10 mouse cellular contexts compared by ENCODE assay signal in genomic region chr1:149254141-149254540, GRCm38 (mm10).
DNase-seq lines count a peak whose midpoint lies in the region; ATAC-seq and TF ChIP-seq lines count a peak whose summit lies in the region.
"Had no signal": no experiment of that assay in that cellular context is flagged by ENCODE, and none has a peak within 500 bp of the region (broad histone marks: within the 10 kb centered on the region; RNA-seq: fewer than 3 reads in every experiment).

No protein-coding gene starts in this region.

- no peak for TF ChIP-seq EP300 in heart, postnatal 0 days (IDR thresholded peaks at IDR 0.05; ENCODE audit: low read depth)

- no peaks in the 10 kb centered on the region for H3K27me3 ChIP-seq in heart, postnatal 0 days (ENCODE audit: control insufficient read depth, insufficient read depth, low read length)
- no peaks in the 10 kb centered on the region for H3K27me3 ChIP-seq in midbrain, postnatal 0 days (ENCODE audit: insufficient read depth, low read length)
- H3K27me3 ChIP-seq in midbrain, embryonic 10.5 days (ENCODE audit: low read depth, poor library complexity, severe bottlenecking): no peaks in the 10 kb centered on the region
- H3K27me3 ChIP-seq: heart, embryonic 13.5 days; megakaryocyte, embryonic 14.5 days had no signal

- H3K4me1 ChIP-seq in heart, postnatal 0 days (ENCODE audit: control insufficient read depth, insufficient read depth): no peaks in the 10 kb centered on the region
- no peaks in the 10 kb centered on the region for H3K4me1 ChIP-seq in midbrain, postnatal 0 days (ENCODE audit: insufficient read depth, low read length)
- no peaks in the 10 kb centered on the region for H3K4me1 ChIP-seq in midbrain, embryonic 10.5 days
- H3K4me1 ChIP-seq: heart, embryonic 13.5 days; megakaryocyte, embryonic 14.5 days had no signal

- no peak overlapping the region for H3K4me3 ChIP-seq in heart, postnatal 0 days (ENCODE audit: low read depth, low read length)
- no peak overlapping the region for H3K4me3 ChIP-seq in midbrain, postnatal 0 days (ENCODE audit: low read depth, low read length)
- no peak overlapping the region for H3K4me3 ChIP-seq in midbrain, embryonic 10.5 days
- H3K4me3 ChIP-seq: heart, embryonic 13.5 days; megakaryocyte, embryonic 14.5 days had no signal

- 37% methylated on average over 4 of the region's 4 CpGs for WGBS in heart, postnatal 0 days
- WGBS in midbrain, postnatal 0 days: 49% methylated on average over 4 of the region's 4 CpGs
- WGBS in midbrain, embryonic 10.5 days: 63% methylated on average over 4 of the region's 4 CpGs

- peak; percentile 37 for TF ChIP-seq CTCF in heart, postnatal 0 days (IDR thresholded peaks at IDR 0.05; ENCODE audit: low read depth)
- peak; percentile 42 for TF ChIP-seq CTCF in midbrain, postnatal 0 days (IDR thresholded peaks at IDR 0.05)

- H3K9me3 ChIP-seq in heart, postnatal 0 days (replicated peaks; ENCODE audit: control insufficient read depth, low read length): no peaks in the 10 kb centered on the region
- H3K9me3 ChIP-seq in midbrain, postnatal 0 days (ENCODE audit: low read length): no peaks in the 10 kb centered on the region
- no peaks in the 10 kb centered on the region for H3K9me3 ChIP-seq in midbrain, embryonic 10.5 days (replicated peaks)
- H3K9me3 ChIP-seq: heart, embryonic 13.5 days; megakaryocyte, embryonic 14.5 days had no signal

- no peak for DNase-seq in heart, postnatal 0 days (ENCODE audit: low spot score)
- DNase-seq in heart, adult 9 months (ENCODE audit: low spot score in 2 of 2): no peak
- DNase-seq in midbrain, postnatal 0 days (ENCODE audit: low spot score): peak; percentile 21
- DNase-seq in midbrain, embryonic 10.5 days (ENCODE audit: low spot score): no peak
- DNase-seq in adipocyte (ENCODE audit: low spot score): peak; percentile 50
- DNase-seq in hindlimb bud, embryonic 11.5 days (ENCODE audit: extremely low spot score, low read depth, low spot score): peak; percentile 20

- no peak overlapping the region for H3K4me2 ChIP-seq in heart, postnatal 0 days (ENCODE audit: low read depth, low read length)
- H3K4me2 ChIP-seq in midbrain, postnatal 0 days (ENCODE audit: low read depth, low read length, poor library complexity, severe bottlenecking): no peak overlapping the region
- H3K4me2 ChIP-seq: heart, embryonic 13.5 days had no signal

- H3K9ac ChIP-seq in heart, postnatal 0 days (replicated peaks; ENCODE audit: low read depth, low read length): no peak overlapping the region
- H3K9ac ChIP-seq in midbrain, postnatal 0 days (replicated peaks; ENCODE audit: low read length, poor library complexity, severe bottlenecking): no peak overlapping the region
- H3K9ac ChIP-seq: heart, embryonic 13.5 days had no signal

- H3K27ac ChIP-seq in heart, postnatal 0 days (ENCODE audit: low read depth): no peak overlapping the region
- H3K27ac ChIP-seq in midbrain, postnatal 0 days (ENCODE audit: low read depth, low read length): no peak overlapping the region
- no peak overlapping the region for H3K27ac ChIP-seq in midbrain, embryonic 10.5 days (replicated peaks)
- H3K27ac ChIP-seq: heart, embryonic 13.5 days had no signal

- H3K36me3 ChIP-seq in heart, postnatal 0 days (replicated peaks; ENCODE audit: control insufficient read depth, insufficient read depth, low read length): no peaks in the 10 kb centered on the region
- H3K36me3 ChIP-seq in midbrain, postnatal 0 days (ENCODE audit: insufficient read depth, low read length): no peaks in the 10 kb centered on the region
- no peaks in the 10 kb centered on the region for H3K36me3 ChIP-seq in midbrain, embryonic 10.5 days
- H3K36me3 ChIP-seq: heart, embryonic 13.5 days had no signal

- no peak for ATAC-seq in heart, postnatal 0 days (ENCODE audit: insufficient read depth, low read depth)
- no peak for ATAC-seq in midbrain, postnatal 0 days (ENCODE audit: low FRiP score)
- no peak for ATAC-seq in frontal cortex, adult (ENCODE audit: low TSS enrichment)
- no peak for ATAC-seq in megakaryocyte-erythroid progenitor cell, adult 5-6 weeks (replicated peaks; ENCODE audit: low FRiP score, low TSS enrichment, poor library complexity, severe bottlenecking)

Comparison
In these comparisons a context has a peak if more than half of its experiments do, and no peak if none do; other contexts are left out.
1. DNase-seq: peak in midbrain, postnatal 0 days (single experiment), adipocyte (single experiment) and hindlimb bud, embryonic 11.5 days (single experiment); none in heart, postnatal 0 days (single experiment), heart, adult 9 months (0 of 2) and midbrain, embryonic 10.5 days (single experiment).